In genomic region chr8:108819826-108820225, GRCm38 (mm10) we compare ENCODE assay signal across 9 mouse cellular contexts.
DNase-seq lines count a peak whose midpoint lies in the region; ATAC-seq lines count a peak whose summit lies in the region.
"Had no signal": no experiment of that assay in that cellular context is flagged by ENCODE, and none has a peak within 500 bp of the region (broad histone marks: within the 10 kb centered on the region; RNA-seq: fewer than 3 reads in every experiment).

No protein-coding gene starts in this region.

- H3K27ac ChIP-seq in lung, embryonic 15.5 days: peak overlapping the region; percentile 46
- H3K27ac ChIP-seq in embryonic facial prominence, embryonic 12.5 days: no peak overlapping the region
- no peak overlapping the region for H3K27ac ChIP-seq in limb, embryonic 13.5 days

- peak; percentile 64; the same call in 1 of the 2 replicates for ATAC-seq in lung, embryonic 15.5 days (ENCODE audit: borderline replicate concordance, extremely low read depth, low FRiP score, low TSS enrichment)
- peak; percentile 53; the same call in 1 of the 2 replicates for ATAC-seq in embryonic facial prominence, embryonic 12.5 days (ENCODE audit: insufficient number of reproducible peaks, insufficient read depth, low FRiP score, low TSS enrichment)
- ATAC-seq in limb, embryonic 13.5 days (ENCODE audit: low FRiP score, low read depth): no peak
- ATAC-seq in erythroid progenitor cell, adult 5-6 weeks (replicated peaks; ENCODE audit: low FRiP score, poor library complexity, severe bottlenecking): no peak

- H3K4me1 ChIP-seq in lung, embryonic 15.5 days: peaks cover 55% of the 10 kb centered on the region
- H3K4me1 ChIP-seq in embryonic facial prominence, embryonic 12.5 days: peaks cover 41% of the 10 kb centered on the region
- peaks cover 57% of the 10 kb centered on the region for H3K4me1 ChIP-seq in limb, embryonic 13.5 days

- 16% methylated on average over 3 of the region's 3 CpGs for WGBS in lung, embryonic 15.5 days
- 3% methylated on average over 3 of the region's 3 CpGs for WGBS in embryonic facial prominence, embryonic 12.5 days
- 5% methylated on average over 3 of the region's 3 CpGs for WGBS in limb, embryonic 13.5 days

- peak overlapping the region; percentile 45 for H3K4me2 ChIP-seq in lung, embryonic 15.5 days
- H3K4me2 ChIP-seq in embryonic facial prominence, embryonic 12.5 days (replicated peaks): peak overlapping the region; percentile 32
- peak overlapping the region; percentile 48 for H3K4me2 ChIP-seq in limb, embryonic 13.5 days (replicated peaks)

- no peak overlapping the region for H3K9ac ChIP-seq in lung, embryonic 15.5 days
- no peak overlapping the region for H3K9ac ChIP-seq in embryonic facial prominence, embryonic 12.5 days
- no peak overlapping the region for H3K9ac ChIP-seq in limb, embryonic 13.5 days

- no peaks in the 10 kb centered on the region for H3K27me3 ChIP-seq in lung, embryonic 15.5 days
- H3K27me3 ChIP-seq in embryonic facial prominence, embryonic 12.5 days: no peaks in the 10 kb centered on the region
- no peaks in the 10 kb centered on the region for H3K27me3 ChIP-seq in limb, embryonic 13.5 days
- H3K27me3 ChIP-seq in splenic B cell, adult 2 months (ENCODE audit: control insufficient read depth, insufficient read depth, low read length, poor library complexity, severe bottlenecking): no peaks in the 10 kb centered on the region

- no peaks in the 10 kb centered on the region for H3K36me3 ChIP-seq in lung, embryonic 15.5 days
- peaks cover 9% of the 10 kb centered on the region; the same call in 1 of the 2 replicates for H3K36me3 ChIP-seq in embryonic facial prominence, embryonic 12.5 days
- H3K36me3 ChIP-seq in limb, embryonic 13.5 days: peaks cover 17% of the 10 kb centered on the region
- no peaks in the 10 kb centered on the region for H3K36me3 ChIP-seq in splenic B cell, adult 2 months (ENCODE audit: control insufficient read depth, insufficient read depth, low read length, poor library complexity, severe bottlenecking)

- no peaks in the 10 kb centered on the region for H3K9me3 ChIP-seq in lung, embryonic 15.5 days
- H3K9me3 ChIP-seq in embryonic facial prominence, embryonic 12.5 days: no peaks in the 10 kb centered on the region
- H3K9me3 ChIP-seq in limb, embryonic 13.5 days: no peaks in the 10 kb centered on the region

- DNase-seq in lung, postnatal 14 days: no peak
- DNase-seq in splenic B cell, adult 2 months (ENCODE audit: low read depth, low spot score): peak; percentile 28
- no peak for DNase-seq in left cerebral cortex, postnatal 4 days
- no peak for DNase-seq in left cerebral cortex, adult 8-10 months (ENCODE audit: low spot score in 2 of 2)

- intact Hi-C loops in left cerebral cortex, postnatal 4 days (cut with DNase I): no loop called here

- H3K4me3 ChIP-seq in lung, embryonic 15.5 days: no peak overlapping the region
- no peak overlapping the region for H3K4me3 ChIP-seq in embryonic facial prominence, embryonic 12.5 days
- H3K4me3 ChIP-seq in limb, embryonic 13.5 days: no peak overlapping the region
- H3K4me3 ChIP-seq: megakaryocyte, embryonic 14.5 days had no signal

Comparison
In these comparisons a context has a peak if more than half of its experiments do, and no peak if none do; other contexts are left out.
1. ATAC-seq: peak in lung, embryonic 15.5 days (single experiment) and embryonic facial prominence, embryonic 12.5 days (single experiment); none in limb, embryonic 13.5 days (single experiment) and erythroid progenitor cell, adult 5-6 weeks (single experiment).
2. Peak in every context shown above with its lines, with median percentiles within 50 percentile points of each other: H3K4me2 ChIP-seq.